Mouse (Mus musculus): ENCODE data around the gene Ssmem1.

GRCm38 (mm10) chr6:30471706-30472105 lies 37.9 kb upstream of the Ssmem1 start:
- TF ChIP-seq CTCF (conservative IDR thresholded peaks at IDR 0.05; ENCODE audit: insufficient read depth, insufficient read length, low read depth, low read length) (no peak), POLR2A (IDR thresholded peaks at IDR 0.05; ENCODE audit: low read depth, low read length) (no peak)

All from kidney, adult 2 months (tissue).